Mouse (Mus musculus) cerebellum, adult 9-10 months (tissue): Measurements from ENCODE around the gene Psmd12.

ENCODE experiments used
- DNase-seq: peaks from one replicate; pipeline ENCODE4 v3.0.0; 2022

Gene Psmd12

GRCm38 (mm10) chr11:107513047-107513446 lies 33.8 kb downstream of the Psmd12 start:
- no peak for DNase-seq

- DNase-seq, result no peak
These were observed 37.1 kb downstream of the Psmd12 start for GRCm38 (mm10) chr11:107516387-107516786.

- DNase-seq, result no peak
These were observed 39.6 kb downstream of the Psmd12 start for GRCm38 (mm10) chr11:107518645-107519429.

GRCm38 (mm10) chr11:107521153-107521552 lies 41.9 kb downstream of the Psmd12 start:
- DNase-seq, result no peak

- DNase-seq, result no peak
These were observed 45.7 kb downstream of the Psmd12 start for GRCm38 (mm10) chr11:107524966-107525365.

- no peak for DNase-seq
These were observed 48.3 kb downstream of the Psmd12 start for GRCm38 (mm10) chr11:107527632-107528031.

GRCm38 (mm10) chr11:107529320-107529719 lies 50.0 kb downstream of the Psmd12 start:
- DNase-seq, result no peak

GRCm38 (mm10) chr11:107531445-107531844 lies 52.2 kb downstream of the Psmd12 start:
- no peak for DNase-seq

- DNase-seq, result no peak
These were observed 53.0 kb downstream of the Psmd12 start for GRCm38 (mm10) chr11:107532271-107532670.

- no peak for DNase-seq
These were observed 59.7 kb downstream of the Psmd12 start for GRCm38 (mm10) chr11:107538994-107539393.

- no peak for DNase-seq
These were observed 61.1 kb downstream of the Psmd12 start for GRCm38 (mm10) chr11:107540339-107540738.

- no peak for DNase-seq
These were observed 66.6 kb downstream of the Psmd12 start for GRCm38 (mm10) chr11:107545747-107546476.

- DNase-seq, result peak; percentile 43
These were observed 67.5 kb downstream of the Psmd12 start for GRCm38 (mm10) chr11:107546667-107547301.

GRCm38 (mm10) chr11:107547351-107548203 lies 68.3 kb downstream of the Psmd12 start, which contains the start of gene Helz:
TSS of gene Helz (plus strand) at chr11:107547930.
- peak; percentile 71 for DNase-seq

GRCm38 (mm10) chr11:107548204-107548975 lies 69.1 kb downstream of the Psmd12 start:
- peak; percentile 25 for DNase-seq
